Mouse (Mus musculus) embryo, embryonic 11 days (tissue): ENCODE measurements at regions not wholly inside any gene's neighbourhood (a gene's known extent, or its start where the extent isn't known, plus 50 kb on each side); places are given as distances from the start of the nearest gene placed in this dataset.
A peak's percentile ranks its signal among the peaks of the same experiment; 100 is the strongest.

Experiments
- DNase-seq: peaks from one replicate; pipeline ENCODE4 v3.0.0-alpha.2; 2015

GRCm38 (mm10) chr15:93876335-93876734, 280.6 kb upstream of the Prickle1 start:
- DNase-seq = no peak

- DNase-seq = no peak
Measured at GRCm38 (mm10) chr15:93875685-93876084, 280.0 kb upstream of the Prickle1 start.

- DNase-seq = no peak
Measured at GRCm38 (mm10) chr15:93874206-93874605, 278.5 kb upstream of the Prickle1 start.

DNA sequence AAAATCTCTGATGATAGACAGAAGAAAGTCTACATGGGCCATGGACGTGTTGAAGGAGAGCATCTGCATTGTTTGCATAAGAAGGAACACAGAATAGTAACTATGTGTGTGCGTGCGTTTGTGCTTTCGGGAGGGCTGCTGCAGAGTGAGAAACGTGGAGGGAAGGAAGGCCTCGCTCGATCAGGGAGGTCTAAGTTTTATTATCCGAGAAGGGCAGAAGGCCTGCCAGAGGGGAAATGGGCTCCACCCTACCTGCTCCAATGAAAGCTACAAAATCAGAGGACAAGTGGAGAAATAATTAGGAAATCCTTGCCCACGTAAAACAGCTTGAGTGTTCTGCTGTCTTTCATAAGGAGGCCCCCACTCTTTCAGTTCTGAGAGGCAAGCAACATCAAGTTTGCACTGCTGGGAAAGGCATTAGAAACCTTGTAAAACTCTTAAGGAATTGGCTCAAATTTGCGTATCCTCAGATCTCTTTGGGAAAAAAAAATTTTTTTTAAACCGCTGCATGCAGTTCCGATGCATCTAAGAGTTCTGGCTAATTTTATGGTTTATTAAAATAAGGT, 261.7 kb upstream of the Prickle1 start:
- no peak for DNase-seq

GRCm38 (mm10) chr15:93853221-93853620, 257.5 kb upstream of the Prickle1 start:
- no peak for DNase-seq

GRCm38 (mm10) chr15:93852126-93852525, 256.4 kb upstream of the Prickle1 start:
- DNase-seq = no peak

DNA sequence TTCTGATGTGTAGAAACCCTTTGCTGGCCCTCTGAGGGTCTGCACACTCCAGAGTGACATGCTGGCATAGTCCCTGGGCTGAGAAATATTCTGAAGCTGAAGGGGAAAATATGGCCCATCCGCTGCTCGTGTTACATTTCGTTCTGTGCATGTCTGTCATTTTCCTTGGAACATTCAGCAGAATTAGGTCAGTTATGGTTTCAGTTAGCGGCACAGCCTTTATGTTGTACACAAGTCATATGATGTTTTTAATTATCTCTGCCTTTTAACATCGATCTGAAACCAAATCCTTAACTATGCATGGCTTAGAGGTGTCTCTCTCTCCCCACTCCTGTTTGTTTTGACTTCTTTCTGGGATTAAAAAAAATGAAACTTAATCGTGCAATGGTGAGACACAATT, 254.7 kb upstream of the Prickle1 start:
- peak; percentile 34 for DNase-seq

GRCm38 (mm10) chr15:93848830-93849229, 253.1 kb upstream of the Prickle1 start:
- no peak for DNase-seq

- DNase-seq = no peak
Measured at GRCm38 (mm10) chr15:93846797-93847196, 251.1 kb upstream of the Prickle1 start.

- no peak for DNase-seq
Measured at GRCm38 (mm10) chr15:93845801-93846200, 250.1 kb upstream of the Prickle1 start.

GRCm38 (mm10) chr15:93832956-93833355, 237.3 kb upstream of the Prickle1 start:
- DNase-seq = no peak

DNA sequence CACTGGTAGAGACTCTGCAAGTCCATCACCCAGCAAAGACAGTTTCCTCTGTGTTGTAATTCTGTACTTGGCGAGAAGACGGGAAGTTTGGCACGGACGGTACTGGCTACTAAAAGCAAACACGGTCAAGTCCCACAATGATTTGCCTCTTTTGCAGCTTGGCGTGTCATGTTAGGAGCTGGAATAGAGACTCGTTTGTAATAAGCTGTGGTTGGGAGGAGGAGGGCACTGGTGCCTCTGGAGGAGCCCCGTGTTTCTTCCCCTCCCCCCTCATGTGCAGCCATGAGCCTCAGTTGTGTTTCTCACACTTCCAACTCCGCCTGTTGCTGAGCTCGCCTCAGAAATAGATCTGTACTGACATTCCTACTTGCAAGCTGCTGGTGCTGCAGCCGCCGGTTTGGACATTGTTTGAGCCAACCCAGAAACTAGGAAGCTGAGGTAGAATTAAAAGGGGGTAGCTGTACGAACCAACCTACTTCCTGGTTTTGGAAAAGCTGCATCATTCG, 236.8 kb upstream of the Prickle1 start:
- DNase-seq = no peak

DNA sequence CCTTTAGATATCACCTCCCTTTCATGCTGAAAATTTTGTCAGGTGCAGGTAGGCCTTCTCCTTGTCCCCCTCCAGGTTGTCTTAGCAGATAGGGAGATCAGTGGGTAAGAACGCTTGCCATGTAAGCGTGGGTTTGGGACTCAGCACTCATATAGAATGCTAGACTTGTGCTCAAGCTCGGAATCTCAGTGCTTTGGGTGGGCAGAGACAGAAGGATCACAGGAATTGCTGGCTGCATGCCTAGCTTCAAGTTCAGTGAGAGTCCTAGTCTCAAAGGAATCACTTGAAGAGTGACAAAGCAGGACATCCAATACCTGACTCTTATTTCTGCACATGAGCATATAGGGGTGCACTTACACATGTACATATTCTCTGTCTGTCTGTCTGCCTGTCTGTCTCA, 235.5 kb upstream of the Prickle1 start:
- no peak for DNase-seq

DNA sequence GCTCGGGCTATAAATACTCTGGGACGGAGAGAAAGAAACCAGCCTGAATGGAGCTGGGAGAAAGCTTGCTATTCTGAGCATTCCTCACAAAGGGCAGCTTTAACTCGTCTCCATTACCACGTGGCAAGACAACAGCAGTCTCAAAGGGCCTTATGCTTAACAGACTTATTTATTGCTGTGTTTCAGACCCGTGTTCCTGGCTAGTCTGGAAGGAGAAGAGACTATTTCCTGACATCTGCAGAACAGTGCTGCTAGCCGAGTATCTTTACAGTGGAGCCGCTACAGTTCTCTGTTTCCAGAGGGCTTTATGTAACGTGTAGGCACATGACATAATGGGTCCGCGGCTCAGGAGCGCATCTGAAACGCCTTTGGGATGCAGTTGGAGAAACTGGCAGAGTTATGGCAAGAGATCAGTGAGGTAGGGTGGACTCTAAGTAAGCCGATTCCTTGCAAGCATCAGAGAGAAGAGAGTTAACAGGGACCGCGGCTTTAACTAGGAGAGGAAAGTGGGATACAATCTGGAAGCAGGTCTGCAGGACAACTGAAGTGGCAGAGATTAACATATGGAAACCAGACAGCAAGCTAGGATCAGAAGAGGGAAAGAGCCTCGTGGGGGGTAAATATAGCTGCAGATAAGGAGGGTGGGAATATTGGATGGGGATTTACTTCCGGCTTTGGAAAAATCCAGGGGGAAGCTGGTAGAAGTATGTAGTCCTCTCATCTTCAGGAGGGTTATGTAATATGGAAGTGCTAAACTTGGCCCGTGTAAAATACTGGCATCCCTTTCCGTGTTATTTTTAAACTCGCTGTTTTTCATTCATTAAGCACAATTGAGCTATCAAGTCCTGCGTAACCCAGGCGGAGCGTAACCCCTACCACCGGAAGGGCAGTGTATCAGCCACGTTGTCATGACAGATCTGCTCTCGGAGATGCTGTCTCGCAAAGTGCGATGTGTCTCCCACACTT, 229.3 kb upstream of the Prickle1 start:
- peak; percentile 45 for DNase-seq

DNA sequence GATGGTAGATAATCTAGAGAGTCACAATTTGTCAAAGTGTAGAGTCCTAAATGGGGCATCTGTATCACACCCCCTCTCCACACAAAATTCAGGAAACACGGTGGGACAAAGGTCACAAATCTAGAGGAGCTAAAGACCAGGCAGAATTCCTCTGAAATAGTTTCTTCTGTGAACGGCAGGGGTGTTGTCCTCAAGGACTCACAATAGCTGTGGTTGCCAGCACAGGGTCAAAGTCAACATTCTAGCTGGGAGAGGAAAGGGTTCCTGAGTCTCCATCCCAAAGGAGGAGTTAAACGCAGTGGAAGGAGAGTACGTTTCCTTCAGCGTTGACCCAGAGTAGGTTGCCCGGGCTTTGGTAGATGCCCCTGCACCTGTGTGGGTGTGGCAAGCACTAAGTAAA, 225.5 kb upstream of the Prickle1 start:
- no peak for DNase-seq

DNA sequence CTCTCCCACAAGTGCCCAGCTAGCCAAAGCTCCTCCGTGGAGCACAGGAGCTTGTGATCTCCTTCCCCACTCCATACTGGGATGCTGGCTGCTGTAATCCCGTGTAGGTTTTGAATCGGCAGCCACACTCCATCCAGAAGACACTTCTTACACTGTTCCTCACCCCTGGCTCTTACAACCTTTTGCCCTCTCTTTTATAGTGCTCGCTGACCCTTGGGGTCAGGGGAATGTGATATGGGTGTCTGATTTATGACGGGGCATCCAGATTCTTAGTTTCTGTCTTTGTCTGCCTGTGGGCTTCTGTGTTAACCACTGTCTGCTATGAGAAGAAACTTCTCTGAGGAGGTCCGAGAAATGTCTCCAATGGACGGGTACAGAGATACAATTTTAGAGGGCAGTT, 216.3 kb upstream of the Prickle1 start:
- peak; percentile 26 for DNase-seq

GRCm38 (mm10) chr15:93807993-93808392, 212.3 kb upstream of the Prickle1 start:
- DNase-seq = no peak

- no peak for DNase-seq
Measured at GRCm38 (mm10) chr15:93807505-93807904, 211.8 kb upstream of the Prickle1 start.

DNA sequence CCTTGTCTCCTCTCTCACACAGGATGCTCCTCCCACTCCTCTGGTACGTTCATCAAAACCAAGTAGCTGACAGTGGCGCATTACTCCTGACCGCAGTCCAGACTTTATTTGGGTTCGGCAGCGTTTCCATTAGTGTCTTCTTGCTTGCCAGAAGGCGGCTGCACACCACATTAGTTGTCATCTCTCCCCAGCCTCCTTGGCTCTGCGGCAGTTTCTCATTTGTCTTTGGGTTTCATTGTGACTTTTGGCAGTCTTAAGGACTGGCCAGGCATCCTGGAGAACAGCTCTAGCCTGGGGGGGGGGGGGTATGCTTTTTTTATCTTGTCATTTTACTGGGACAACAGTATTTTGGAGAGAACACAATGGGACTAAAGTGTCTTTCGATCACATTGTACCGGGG, 209.0 kb upstream of the Prickle1 start:
- DNase-seq = no peak

DNA sequence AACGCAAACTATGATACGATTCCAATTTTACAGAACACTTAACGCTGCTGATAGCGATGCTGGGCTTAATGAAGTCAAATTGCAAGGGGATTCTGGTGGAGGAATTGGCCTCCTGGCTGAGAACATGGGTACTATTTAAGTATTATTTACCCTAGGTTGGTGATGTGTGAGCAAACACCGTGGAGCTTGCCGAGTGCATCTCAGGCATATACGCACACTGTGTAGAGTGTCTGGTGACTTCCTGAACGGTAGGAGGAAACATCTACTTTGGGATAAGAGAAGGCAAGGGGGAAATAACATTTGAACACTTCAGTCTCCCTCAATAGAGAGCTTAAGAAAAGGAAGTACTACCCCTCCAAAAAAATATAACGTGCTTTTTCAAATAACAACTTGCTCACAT, 194.8 kb upstream of the Prickle1 start:
- DNase-seq = no peak

GRCm38 (mm10) chr15:93789762-93790161, 194.1 kb upstream of the Prickle1 start:
- peak; percentile 47 for DNase-seq

DNA sequence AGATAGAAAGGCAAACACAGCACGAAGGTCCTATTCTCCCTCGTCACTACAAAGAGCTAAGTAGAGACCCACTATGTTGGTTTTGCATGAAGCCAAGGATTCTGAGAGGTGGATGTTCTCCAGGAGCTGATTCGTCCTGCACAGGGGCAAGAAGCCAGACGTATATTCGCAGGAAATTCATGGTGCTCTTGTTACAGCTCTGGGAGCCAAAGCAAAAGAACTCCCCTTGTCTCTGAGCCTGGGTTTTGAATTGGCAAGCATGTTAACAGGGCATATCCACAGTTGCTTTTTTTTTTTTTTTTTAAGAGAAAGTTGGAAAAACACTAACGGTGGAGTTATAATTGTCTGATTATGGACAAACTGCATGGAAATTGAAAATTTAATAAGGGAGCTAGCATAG, 191.7 kb upstream of the Prickle1 start:
- DNase-seq = no peak

- DNase-seq = no peak
Measured at GRCm38 (mm10) chr15:93785846-93786412, 190.2 kb upstream of the Prickle1 start.

- DNase-seq = no peak
Measured at GRCm38 (mm10) chr15:93783736-93784135, 188.0 kb upstream of the Prickle1 start.
